Mouse (Mus musculus) liver, postnatal 0 days (tissue): Measurements from ENCODE around the gene 2610507B11Rik. TPM values are rescaled to one million over a fixed set of nuclear protein-coding genes. Genes with fewer than 3 reads are reported as not detected.

Source experiments
- ATAC-seq: fragments of 200-750 bp; cut with Nextera tagmentation; 2 replicates; pipeline ENCODE4 v1.8.0; 2017; ENCODE audit warnings: mild to moderate bottlenecking, moderate library complexity
- DNase-seq: peaks from one replicate; pipeline ENCODE4 v3.0.0-alpha.2; 2016
- H3K27ac ChIP-seq: fragments of 300-500 bp; sonication (generic); 2 replicates; pipeline ENCODE4 v1.5.1; 2014; ENCODE audit warnings: antibody characterized with exemption, moderate library complexity, mild to moderate bottlenecking, low read depth
- H3K27me3 ChIP-seq: fragments of 300-500 bp; sonication (generic); 2 replicates; pipeline ENCODE4 v1.6.1; 2014; ENCODE audit warnings: low read length, control low read depth, mixed read lengths; ENCODE audit not compliant: insufficient read depth
- H3K36me3 ChIP-seq: fragments of 300-500 bp; sonication (generic); replicated peaks from 2 replicates; pipeline ENCODE4 v1.6.1; 2014; ENCODE audit warnings: mild to moderate bottlenecking, control low read depth, low read length, moderate library complexity, mixed read lengths; ENCODE audit not compliant: insufficient read depth
- H3K4me1 ChIP-seq: fragments of 300-500 bp; sonication (generic); 2 replicates; pipeline ENCODE4 v1.6.1; 2014; ENCODE audit warnings: antibody characterized with exemption, mild to moderate bottlenecking, control low read depth; ENCODE audit not compliant: insufficient read depth
- H3K4me2 ChIP-seq: fragments of 300-500 bp; sonication (generic); 2 replicates; pipeline ENCODE4 v1.6.1; 2014; ENCODE audit warnings: low read depth, mild to moderate bottlenecking, low read length, moderate library complexity, mixed read lengths
- H3K4me3 ChIP-seq: fragments of 300-500 bp; sonication (generic); 2 replicates; pipeline ENCODE4 v1.5.1; 2014; ENCODE audit warnings: low read depth, low read length
- H3K9ac ChIP-seq: fragments of 300-500 bp; sonication (generic); replicated peaks from 2 replicates; pipeline ENCODE4 v1.6.1; 2014; ENCODE audit warnings: mild to moderate bottlenecking, moderate library complexity
- H3K9me3 ChIP-seq: fragments of 300-500 bp; sonication (generic); 2 replicates; pipeline ENCODE4 v1.6.1; 2016; ENCODE audit warnings: mild to moderate bottlenecking, control low read depth, low read length, mixed read lengths
- CTCF ChIP-seq: sonication (generic); IDR thresholded peaks from 2 replicates; pipeline ENCODE4 v1.5.1; 2016; ENCODE audit warnings: antibody characterized with exemption, low read depth
- EP300 ChIP-seq: IDR thresholded peaks from 2 replicates; pipeline ENCODE4 v1.6.1; 2016; ENCODE audit warnings: antibody characterized with exemption, low read depth, mild to moderate bottlenecking
- whole genome bisulfite sequencing: fragments of 180-500 bp; shearing (Covaris S2); extraction: QIAGEN DNeasy Blood & Tissue Kit; methylation state at CpG from one replicate; pipeline ENCODE4 v1.1.7; 2014; ENCODE audit not compliant: insufficient replicate concordance; 5-methylcytosine and 5-hydroxymethylcytosine counted together
- polyA plus RNA-seq: library from polyadenylated mRNA; unstranded; fragments of >200 nt; fragmentation: Nextera tagmentation; extraction: Ambion mirVana; gene quantifications from 2 replicates; pipeline ENCODE4 v1.2.1, GENCODE M21; 2015

2610507B11Rik gene
- polyA plus RNA-seq, 1 experiment from 2014 or later, result 32.7 TPM

DNA sequence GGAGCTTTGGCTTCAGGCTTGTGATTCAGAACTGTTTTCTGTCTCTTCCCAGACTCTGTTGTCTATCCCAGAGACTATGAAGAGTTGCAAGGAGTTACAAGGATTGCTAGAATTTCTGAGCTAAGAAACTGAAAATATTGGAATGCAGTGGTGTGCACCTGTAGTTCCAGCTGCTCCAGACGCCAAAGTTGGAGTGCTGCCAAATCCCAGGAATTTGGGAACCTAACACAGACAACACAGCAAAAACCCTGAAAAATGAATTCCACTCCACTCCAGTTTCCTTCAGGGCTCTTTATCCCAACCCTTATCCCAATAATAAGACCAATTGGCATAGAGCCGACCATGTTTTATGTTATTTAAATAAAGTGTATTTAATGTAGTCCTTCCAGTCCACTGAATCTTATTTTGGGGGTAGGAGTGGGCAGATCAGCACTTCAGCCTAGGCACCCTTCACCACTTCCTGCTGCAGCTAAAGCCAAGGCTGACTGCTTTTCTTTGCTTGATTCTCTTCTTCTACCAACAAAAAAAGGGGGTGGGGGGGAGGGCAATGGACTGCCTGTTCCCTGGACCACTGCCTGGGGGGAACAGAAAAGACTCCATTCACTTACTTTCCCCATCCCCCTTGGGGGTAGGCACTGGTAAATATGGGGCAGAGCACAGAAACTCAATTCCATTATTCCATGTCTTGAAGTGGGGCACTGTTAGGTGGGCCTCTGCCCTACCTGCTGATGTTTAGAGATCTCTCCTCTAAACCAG is 60.7 kb downstream of the 2610507B11Rik start:
- Histone ChIP-seq H3K9ac (no peak overlapping the region), H3K36me3 (peaks cover 51% of the 10 kb centered on the region), H3K27ac (peak overlapping the region; percentile 19; the same call in 1 of the 2 replicates), H3K4me2 (no peak overlapping the region), H3K4me3 (no peak overlapping the region), H3K4me1 (no peaks in the 10 kb centered on the region), H3K9me3 (no peaks in the 10 kb centered on the region), H3K27me3 (no peaks in the 10 kb centered on the region)
- no peak for TF ChIP-seq EP300
- no peak for TF ChIP-seq CTCF
- 67% methylated on average over 2 of the region's 2 CpGs for WGBS
- DNase-seq (no peak), ATAC-seq (no peak)

DNA sequence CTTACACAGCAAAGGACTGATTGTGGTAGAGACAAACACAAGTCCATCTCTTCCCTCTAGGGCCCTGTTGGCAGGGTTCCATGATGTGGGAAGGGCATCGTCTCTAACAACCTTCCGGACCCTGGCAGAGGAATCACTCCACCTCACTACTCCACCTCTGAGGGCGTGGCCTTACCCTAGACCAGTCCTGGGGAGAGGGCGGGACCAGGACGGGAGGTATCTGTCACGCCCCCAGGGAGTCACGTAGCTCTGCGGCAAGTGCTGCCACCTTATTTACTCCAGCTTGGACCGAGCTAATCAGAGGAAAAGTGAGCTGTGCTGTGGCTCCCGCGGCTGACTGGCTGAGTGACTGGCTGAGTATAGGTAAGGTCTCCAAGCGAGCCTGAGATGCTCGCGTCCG is 61.3 kb downstream of the 2610507B11Rik start, which contains the start of gene Aldoc:
Gene Aldoc, plus strand, starts transcription at position 109 of the 400 bp plus-strand sequence.
- no peaks in the 10 kb centered on the region for H3K4me1 ChIP-seq
- WGBS, result 3% methylated on average over 15 of the region's 15 CpGs
- peaks cover 45% of the 10 kb centered on the region for H3K36me3 ChIP-seq
- H3K9ac ChIP-seq, result peak within 1 kb of the TSS; percentile 45
- peak within 1 kb of the TSS; percentile 73 for H3K27ac ChIP-seq
- no peaks in the 10 kb centered on the region for H3K27me3 ChIP-seq
- ATAC-seq, result peak; percentile 99
- TF ChIP-seq CTCF (0 out of 2 replicates have a peak, but pooled peaks have one; percentile 8), EP300 (no peak)
- H3K4me3 ChIP-seq, result peak within 1 kb of the TSS; percentile 23
- DNase-seq, result peak; percentile 90
- H3K9me3 ChIP-seq, result no peaks in the 10 kb centered on the region
- peak within 1 kb of the TSS; percentile 55 for H3K4me2 ChIP-seq

DNA sequence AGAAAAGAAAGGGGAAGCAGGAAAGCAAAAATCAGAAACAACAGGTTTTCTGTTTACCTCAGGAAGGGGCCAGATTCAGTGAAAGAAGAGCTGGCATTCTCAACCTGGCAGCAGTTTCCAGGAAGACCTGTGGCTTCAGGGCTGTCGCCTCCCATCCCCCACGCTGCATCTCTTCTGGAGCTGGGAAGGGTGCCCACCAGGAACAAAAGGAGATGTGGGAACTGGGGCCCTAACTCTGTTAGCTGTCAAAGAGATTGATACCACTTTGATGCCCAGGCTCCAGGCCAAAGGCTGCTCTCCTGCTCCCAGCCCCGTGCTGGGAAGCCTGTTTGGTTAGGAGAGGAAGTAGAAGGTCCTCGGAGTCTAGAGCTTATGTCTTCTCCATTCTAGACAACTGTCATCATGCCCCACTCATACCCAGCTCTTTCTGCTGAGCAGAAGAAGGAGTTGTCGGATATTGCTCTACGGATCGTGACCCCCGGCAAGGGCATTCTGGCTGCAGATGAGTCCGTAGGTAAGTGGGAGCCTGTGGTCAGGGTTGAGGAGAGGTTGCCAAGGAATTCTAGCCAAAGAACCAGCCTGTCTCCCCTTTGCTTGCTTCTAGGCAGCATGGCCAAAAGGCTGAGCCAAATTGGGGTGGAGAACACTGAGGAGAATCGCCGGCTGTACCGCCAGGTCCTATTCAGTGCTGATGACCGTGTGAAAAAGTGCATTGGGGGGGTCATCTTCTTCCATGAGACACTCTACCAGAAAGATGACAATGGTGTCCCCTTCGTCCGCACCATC is 62.6 kb downstream of the 2610507B11Rik start:
- whole genome bisulfite sequencing, result 85% methylated on average over 15 of the region's 15 CpGs
- Histone ChIP-seq H3K9me3 (no peaks in the 10 kb centered on the region), H3K9ac (no peak overlapping the region), H3K4me2 (peak overlapping the region; percentile 55; the same call in 1 of the 2 replicates), H3K36me3 (peaks cover 32% of the 10 kb centered on the region), H3K4me1 (peaks cover 5% of the 10 kb centered on the region), H3K27ac (no peak overlapping the region), H3K27me3 (no peaks in the 10 kb centered on the region), H3K4me3 (no peak overlapping the region)
- no peak for TF ChIP-seq EP300
- TF ChIP-seq CTCF, result no peak
- no peak for DNase-seq
- ATAC-seq, result no peak

DNA sequence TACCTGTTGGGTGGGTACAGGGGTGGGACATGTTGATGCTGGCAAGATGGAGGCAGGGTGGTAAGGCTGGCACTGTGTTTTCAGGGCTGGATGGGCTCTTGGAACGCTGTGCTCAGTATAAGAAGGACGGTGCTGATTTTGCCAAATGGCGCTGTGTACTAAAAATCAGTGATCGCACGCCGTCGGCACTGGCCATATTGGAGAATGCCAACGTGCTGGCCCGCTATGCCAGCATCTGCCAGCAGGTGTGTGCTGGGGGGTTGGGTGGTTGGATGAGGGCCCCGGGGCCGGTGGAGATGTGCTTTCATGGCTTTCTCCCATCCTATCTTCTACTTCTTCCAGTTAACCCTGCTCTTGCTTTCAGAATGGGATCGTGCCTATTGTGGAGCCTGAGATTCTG is 63.4 kb downstream of the 2610507B11Rik start:
- DNase-seq (no peak), ATAC-seq (no peak)
- H3K4me2 ChIP-seq, result no peak overlapping the region
- H3K4me3 ChIP-seq, result no peak overlapping the region
- TF ChIP-seq CTCF (no peak), EP300 (no peak)
- H3K36me3 ChIP-seq, result peaks cover 25% of the 10 kb centered on the region
- no peaks in the 10 kb centered on the region for H3K9me3 ChIP-seq
- H3K9ac ChIP-seq, result no peak overlapping the region
- 93% methylated on average over 12 of the region's 12 CpGs for whole genome bisulfite sequencing
- no peaks in the 10 kb centered on the region for H3K27me3 ChIP-seq
- H3K27ac ChIP-seq, result no peak overlapping the region
- peaks cover 10% of the 10 kb centered on the region for H3K4me1 ChIP-seq

DNA sequence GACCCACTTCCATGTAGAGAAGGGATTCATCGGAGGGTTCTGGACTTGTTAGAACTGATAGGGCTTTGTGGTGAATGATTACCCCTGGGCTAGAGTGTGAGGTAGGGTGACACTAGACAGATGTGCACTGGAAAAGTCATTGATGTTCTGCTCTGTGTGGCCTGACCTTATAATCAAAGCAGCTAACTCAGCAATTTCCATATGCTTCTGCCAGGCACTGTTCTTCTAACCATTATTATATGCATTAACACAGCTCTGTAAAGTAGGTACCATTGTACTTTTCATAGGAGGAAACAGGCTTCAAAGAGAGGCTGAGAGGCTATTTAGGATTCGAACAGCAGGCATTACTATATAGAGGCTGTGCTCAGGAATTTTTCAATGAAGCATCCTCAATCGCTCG is 65.7 kb downstream of the 2610507B11Rik start:
- Histone ChIP-seq H3K27me3 (no peaks in the 10 kb centered on the region), H3K36me3 (peaks cover 5% of the 10 kb centered on the region; the same call in 1 of the 2 replicates), H3K9ac (no peak overlapping the region), H3K4me3 (no peak overlapping the region), H3K4me1 (peaks cover 10% of the 10 kb centered on the region), H3K9me3 (no peaks in the 10 kb centered on the region), H3K27ac (no peak overlapping the region), H3K4me2 (no peak overlapping the region)
- 90% methylated on average over 4 of the region's 4 CpGs for WGBS
- no peak for TF ChIP-seq CTCF
- no peak for TF ChIP-seq EP300
- DNase-seq (no peak), ATAC-seq (no peak)
